Mouse (Mus musculus) midbrain, embryonic 15.5 days (tissue): ENCODE data around the gene Gapvd1. TPM values are rescaled to one million over a fixed set of nuclear protein-coding genes. Genes with fewer than 3 reads are reported as not detected.
"Not testable (repeated sequence)": the region's sequence is repeated elsewhere in the genome, so short reads cannot be mapped to it uniquely, and the experiment has no call there.

Experiments
- ATAC-seq: fragments of 200-750 bp; cut with Nextera tagmentation; replicated peaks from 2 replicates; pipeline ENCODE4 v1.8.0; 2017; ENCODE audit warnings: moderate TSS enrichment
- H3K27ac ChIP-seq: fragments of 300-500 bp; sonication (generic); 2 replicates; pipeline ENCODE4 v1.5.1; 2015; ENCODE audit warnings: mild to moderate bottlenecking, inconsistent platforms
- H3K27me3 ChIP-seq: fragments of 300-500 bp; sonication (generic); replicated peaks from 2 replicates; pipeline ENCODE4 v1.6.1; 2015; ENCODE audit warnings: inconsistent platforms
- H3K36me3 ChIP-seq: fragments of 300-500 bp; sonication (generic); replicated peaks from 2 replicates; pipeline ENCODE4 v1.6.1; 2015; ENCODE audit warnings: inconsistent platforms
- H3K4me1 ChIP-seq: fragments of 300-500 bp; sonication (generic); 2 replicates; pipeline ENCODE4 v1.6.1; 2015; ENCODE audit warnings: inconsistent platforms
- H3K4me2 ChIP-seq: fragments of 300-500 bp; sonication (generic); 2 replicates; pipeline ENCODE4 v1.6.1; 2015; ENCODE audit warnings: inconsistent platforms, mild to moderate bottlenecking, moderate library complexity
- H3K4me3 ChIP-seq: fragments of 300-500 bp; sonication (generic); 2 replicates; pipeline ENCODE4 v1.5.1; 2015; ENCODE audit warnings: mild to moderate bottlenecking, inconsistent platforms
- H3K9ac ChIP-seq: fragments of 300-500 bp; sonication (generic); 2 replicates; pipeline ENCODE4 v1.6.1; 2015; ENCODE audit warnings: mild to moderate bottlenecking, inconsistent platforms
- H3K9me3 ChIP-seq: fragments of 300-500 bp; sonication (generic); 2 replicates; pipeline ENCODE4 v1.6.1; 2016; ENCODE audit warnings: inconsistent platforms
- WGBS: fragments of 180-500 bp; shearing (Covaris S2); methylation state at CpG from one replicate; pipeline ENCODE4 v1.1.7; 2015; ENCODE audit warnings: mixed read lengths; 5-methylcytosine and 5-hydroxymethylcytosine counted together
- polyA plus RNA-seq: library from polyadenylated mRNA; unstranded; fragments of >200 nt; fragmentation: Nextera tagmentation; extraction: Ambion mirVana; gene quantifications from 2 replicates; pipeline ENCODE4 v1.2.1, GENCODE M21; 2015

The Gapvd1 gene
- polyA plus RNA-seq, 1 experiment from 2014 or later, result 123 TPM

DNA sequence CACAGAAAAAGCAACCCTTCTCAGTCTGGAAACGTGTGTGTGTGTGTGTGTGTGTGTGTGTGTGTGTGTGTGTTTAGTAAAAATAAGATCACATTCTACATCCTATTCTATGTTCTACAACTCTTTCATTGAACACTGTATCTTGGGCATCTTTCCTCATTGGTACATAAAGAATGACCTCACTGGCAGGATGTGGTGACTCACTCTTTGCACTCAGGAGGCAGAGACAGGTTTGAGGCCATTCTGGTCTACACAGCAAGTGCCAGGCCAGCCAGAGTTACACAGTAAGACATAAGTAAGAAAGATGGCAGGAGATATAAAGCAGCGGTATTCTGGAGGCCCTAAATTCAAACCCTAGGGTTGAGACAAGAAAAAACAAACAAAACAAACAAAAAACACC, 7.8 kb upstream of the Gapvd1 start:
- Histone ChIP-seq H3K4me2 (no peak overlapping the region), H3K4me1 (no peaks in the 10 kb centered on the region), H3K4me3 (no peak overlapping the region), H3K27ac (no peak overlapping the region), H3K36me3 (no peaks in the 10 kb centered on the region), H3K9me3 (no peaks in the 10 kb centered on the region), H3K9ac (no peak overlapping the region), H3K27me3 (no peaks in the 10 kb centered on the region)
- 58% methylated on average over 2 of the region's 2 CpGs for WGBS
- ATAC-seq, result no peak

- Histone ChIP-seq H3K4me3 (no peak overlapping the region), H3K4me2 (no peak overlapping the region), H3K27ac (no peak overlapping the region), H3K9me3 (no peaks in the 10 kb centered on the region), H3K4me1 (no peaks in the 10 kb centered on the region), H3K27me3 (no peaks in the 10 kb centered on the region), H3K36me3 (no peaks in the 10 kb centered on the region), H3K9ac (no peak overlapping the region)
- 93% methylated on average over 2 of the region's 2 CpGs for WGBS
- no peak for ATAC-seq
Measured at GRCm38 (mm10) chr2:34762174-34762573, 7.1 kb upstream of the Gapvd1 start.

GRCm38 (mm10) chr2:34761272-34761671, 6.2 kb upstream of the Gapvd1 start:
- H3K9me3 ChIP-seq, ATAC-seq: not testable (repeated sequence)
- WGBS, result 90% methylated on average over 5 of the region's 5 CpGs

DNA sequence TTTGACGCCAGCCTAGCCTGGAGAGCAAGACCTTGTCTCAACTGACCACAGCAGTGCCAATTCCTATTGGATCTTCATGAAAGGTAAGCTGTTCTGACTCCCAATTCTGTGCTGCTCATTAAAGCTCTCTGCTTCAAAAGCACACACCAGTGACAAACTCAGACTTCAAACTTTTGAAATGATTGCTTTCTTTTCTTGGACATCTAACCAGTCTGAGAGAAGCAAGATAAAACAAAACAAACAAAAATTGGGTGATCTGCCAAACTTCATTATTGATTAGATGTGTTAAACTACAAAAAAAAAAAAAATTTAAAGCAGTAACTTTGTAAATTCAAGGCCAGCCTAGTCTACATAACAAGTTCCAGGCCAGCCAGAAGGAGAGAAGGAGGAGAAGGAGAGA, 2.3 kb upstream of the Gapvd1 start:
- WGBS, result 84% methylated on average over 1 of the region's 1 CpGs
- H3K4me2 ChIP-seq, result no peak overlapping the region
- no peak overlapping the region for H3K4me3 ChIP-seq
- H3K27me3 ChIP-seq, result no peaks in the 10 kb centered on the region
- H3K4me1 ChIP-seq, result peaks cover 12% of the 10 kb centered on the region
- H3K27ac ChIP-seq, result no peak overlapping the region
- no peaks in the 10 kb centered on the region for H3K9me3 ChIP-seq
- ATAC-seq, result no peak
- no peak overlapping the region for H3K9ac ChIP-seq
- no peaks in the 10 kb centered on the region for H3K36me3 ChIP-seq

More at GRCm38 (mm10) chr2:34761272-34761671, 6.2 kb upstream of the Gapvd1 start:
- not testable (repeated sequence) for H3K27ac ChIP-seq, H3K27me3 ChIP-seq, H3K4me1 ChIP-seq, H3K4me3 ChIP-seq, H3K36me3 ChIP-seq, H3K9ac ChIP-seq, H3K4me2 ChIP-seq

DNA sequence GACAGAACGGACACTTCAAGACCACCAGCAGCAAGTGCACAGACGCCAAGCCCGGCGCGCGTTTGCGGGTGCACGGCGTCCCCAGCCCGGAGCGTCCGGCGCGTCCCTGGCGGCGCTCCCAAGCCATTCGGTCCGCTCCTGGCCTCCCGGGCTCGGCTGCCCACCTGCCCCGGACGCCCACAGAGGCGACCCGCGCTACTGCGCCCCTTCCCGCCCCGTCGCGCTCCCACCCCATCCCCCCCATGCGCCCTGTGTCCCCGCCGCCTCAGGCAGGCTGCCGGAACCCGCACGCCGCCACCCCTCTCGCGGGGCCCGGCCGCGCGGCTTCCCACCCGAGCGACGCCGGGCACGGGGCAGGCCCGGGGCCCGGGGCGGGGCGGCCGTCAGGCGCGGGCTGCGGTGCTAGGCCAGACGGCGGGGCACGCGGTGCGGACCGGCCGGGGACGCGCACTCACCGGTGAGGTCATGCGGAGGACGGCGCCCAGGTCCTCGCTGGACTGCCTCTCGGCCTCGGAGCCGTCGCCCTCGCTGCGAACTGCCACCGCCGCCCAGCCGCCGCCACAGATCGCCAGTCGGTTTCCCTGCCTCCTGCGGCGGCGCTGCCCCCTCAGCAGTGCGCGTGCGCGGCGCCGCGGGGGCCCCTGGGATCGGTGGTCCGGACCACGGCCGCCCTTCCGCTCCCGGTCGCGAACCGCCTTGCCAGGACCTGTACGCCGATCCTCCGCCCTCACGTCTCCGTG, 1.1 kb downstream of the Gapvd1 start:
- peaks cover 27% of the 10 kb centered on the region for H3K4me1 ChIP-seq
- peak overlapping the region; percentile 57 for H3K4me2 ChIP-seq
- peak overlapping the region; percentile 96 for H3K27ac ChIP-seq
- no peaks in the 10 kb centered on the region for H3K9me3 ChIP-seq
- WGBS, result under 1% methylated on average over 80 of the region's 106 CpGs
- H3K9ac ChIP-seq, result peak overlapping the region; percentile 98
- ATAC-seq, result peak; percentile 96
- H3K36me3 ChIP-seq, result no peaks in the 10 kb centered on the region
- no peaks in the 10 kb centered on the region for H3K27me3 ChIP-seq
- H3K4me3 ChIP-seq, result peak overlapping the region; percentile 96

GRCm38 (mm10) chr2:34750245-34750644, 4.8 kb downstream of the Gapvd1 start:
- Histone ChIP-seq H3K4me2 (no peak overlapping the region), H3K27me3 (no peaks in the 10 kb centered on the region), H3K9me3 (no peaks in the 10 kb centered on the region), H3K27ac (no peak overlapping the region), H3K9ac (no peak overlapping the region), H3K4me1 (peaks cover 26% of the 10 kb centered on the region), H3K4me3 (no peak overlapping the region), H3K36me3 (no peaks in the 10 kb centered on the region)
- WGBS, result 82% methylated on average over 2 of the region's 2 CpGs
- no peak for ATAC-seq

GRCm38 (mm10) chr2:34748479-34748878, 6.6 kb downstream of the Gapvd1 start:
- no peak overlapping the region for H3K27ac ChIP-seq
- 95% methylated on average over 4 of the region's 4 CpGs for WGBS
- H3K4me1 ChIP-seq, result peaks cover 21% of the 10 kb centered on the region
- no peak overlapping the region for H3K4me3 ChIP-seq
- no peaks in the 10 kb centered on the region for H3K36me3 ChIP-seq
- no peaks in the 10 kb centered on the region for H3K9me3 ChIP-seq
- no peak overlapping the region for H3K9ac ChIP-seq
- ATAC-seq, result no peak
- no peaks in the 10 kb centered on the region for H3K27me3 ChIP-seq
- no peak overlapping the region for H3K4me2 ChIP-seq

DNA sequence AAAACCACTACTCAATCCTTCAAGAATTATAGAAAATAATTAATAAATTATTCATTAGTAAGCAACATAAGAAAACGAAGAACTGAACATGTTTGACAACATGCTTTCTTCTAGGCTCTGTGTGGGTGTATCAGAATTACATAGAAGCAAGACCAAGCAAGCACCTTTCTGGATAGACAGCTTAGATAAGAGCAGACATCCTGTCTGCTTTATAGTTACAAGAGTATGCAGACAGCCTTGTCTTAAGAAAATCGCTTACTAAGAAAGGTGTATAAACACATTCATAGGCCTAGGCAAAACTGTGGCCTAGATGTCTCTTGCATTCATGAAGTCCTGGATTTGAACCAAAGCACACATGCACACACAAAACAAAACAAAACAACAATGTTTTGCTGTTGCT, 9.4 kb downstream of the Gapvd1 start:
- ATAC-seq, result no peak
- over 99% methylated on average over 2 of the region's 2 CpGs for WGBS
- Histone ChIP-seq H3K4me2 (no peak overlapping the region), H3K27ac (no peak overlapping the region), H3K4me3 (no peak overlapping the region), H3K9me3 (no peaks in the 10 kb centered on the region), H3K27me3 (no peaks in the 10 kb centered on the region), H3K36me3 (no peaks in the 10 kb centered on the region), H3K4me1 (no peaks in the 10 kb centered on the region), H3K9ac (no peak overlapping the region)

GRCm38 (mm10) chr2:34744476-34744875, 10.6 kb downstream of the Gapvd1 start:
- Histone ChIP-seq H3K4me1 (no peaks in the 10 kb centered on the region), H3K4me3 (no peak overlapping the region), H3K9me3 (no peaks in the 10 kb centered on the region), H3K4me2 (no peak overlapping the region), H3K9ac (no peak overlapping the region), H3K27ac (no peak overlapping the region), H3K27me3 (no peaks in the 10 kb centered on the region), H3K36me3 (no peaks in the 10 kb centered on the region)
- 96% methylated on average over 8 of the region's 8 CpGs for WGBS
- no peak for ATAC-seq

- Histone ChIP-seq H3K4me1 (no peaks in the 10 kb centered on the region), H3K9ac (no peak overlapping the region), H3K4me3 (no peak overlapping the region), H3K27me3 (no peaks in the 10 kb centered on the region), H3K36me3 (no peaks in the 10 kb centered on the region), H3K27ac (no peak overlapping the region), H3K9me3 (no peaks in the 10 kb centered on the region), H3K4me2 (no peak overlapping the region)
- 95% methylated on average over 8 of the region's 8 CpGs for WGBS
- ATAC-seq, result no peak
Measured at GRCm38 (mm10) chr2:34742675-34743074, 12.4 kb downstream of the Gapvd1 start.

DNA sequence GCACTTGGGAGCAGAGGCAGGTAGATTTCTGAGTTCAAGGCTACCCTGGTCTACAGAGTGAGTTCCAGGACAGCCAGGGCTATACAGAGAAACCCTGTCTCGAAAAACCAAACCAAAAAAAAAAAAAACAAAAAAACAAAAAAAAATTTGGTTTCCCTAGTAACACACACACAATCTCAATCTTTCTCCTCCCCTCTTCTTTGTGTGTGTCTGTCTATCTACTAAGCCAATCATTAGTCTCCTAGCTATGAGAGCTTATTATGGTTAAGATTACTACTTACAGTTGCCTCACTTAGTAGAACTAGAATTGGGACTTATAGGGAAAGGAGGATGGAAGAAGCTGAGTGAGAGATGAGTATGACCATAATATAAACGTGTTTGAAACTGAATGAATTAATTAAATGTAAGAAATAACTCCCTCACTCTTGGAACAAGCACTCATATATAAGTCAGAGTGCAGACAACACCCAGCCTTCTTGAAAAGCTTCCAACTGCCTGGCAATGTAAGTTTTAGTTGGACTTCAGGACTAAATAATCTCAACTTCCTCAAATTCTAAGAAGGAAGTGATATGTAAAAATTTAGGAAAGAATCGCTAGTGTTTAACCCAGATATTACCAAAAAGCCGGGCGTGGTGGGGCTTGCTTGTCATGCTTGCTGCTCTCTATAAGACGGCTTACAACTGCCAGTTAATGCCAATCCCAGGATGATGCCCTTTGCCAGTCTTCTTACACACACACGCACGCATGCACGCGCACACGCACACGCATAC, 13.5 kb downstream of the Gapvd1 start:
- H3K9me3 ChIP-seq, result no peaks in the 10 kb centered on the region
- no peak overlapping the region for H3K27ac ChIP-seq
- no peaks in the 10 kb centered on the region for H3K4me1 ChIP-seq
- 92% methylated on average over 12 of the region's 12 CpGs for WGBS
- no peak overlapping the region for H3K4me2 ChIP-seq
- ATAC-seq, result no peak
- no peak overlapping the region for H3K9ac ChIP-seq
- no peaks in the 10 kb centered on the region for H3K27me3 ChIP-seq
- no peaks in the 10 kb centered on the region for H3K36me3 ChIP-seq
- H3K4me3 ChIP-seq, result no peak overlapping the region

GRCm38 (mm10) chr2:34739684-34740391, 15.2 kb downstream of the Gapvd1 start:
- Histone ChIP-seq H3K27me3 (no peaks in the 10 kb centered on the region), H3K4me1 (no peaks in the 10 kb centered on the region; the same call in 1 of the 2 replicates), H3K9ac (no peak overlapping the region), H3K9me3 (no peaks in the 10 kb centered on the region), H3K4me2 (no peak overlapping the region), H3K4me3 (no peak overlapping the region), H3K27ac (no peak overlapping the region), H3K36me3 (no peaks in the 10 kb centered on the region)
- WGBS, result 80% methylated on average over 1 of the region's 1 CpGs
- ATAC-seq, result no peak
